Mouse (Mus musculus): Measurements from ENCODE around the gene Fam120a.

- TF ChIP-seq GATA1 (IDR thresholded peaks at IDR 0.05; ENCODE audit: low read length) (no peak), TAL1 (IDR thresholded peaks at IDR 0.05; ENCODE audit: low read length) (no peak)
Measured at GRCm38 (mm10) chr13:48838284-48838683, 129.5 kb downstream of the Fam120a start.

All from erythroblast, embryonic 14.5 days (primary cell).